Mouse (Mus musculus) cerebellum, adult 9-10 months (tissue): ENCODE results near the gene Ddhd1.
"Not testable (repeated sequence)": the region's sequence is repeated elsewhere in the genome, so short reads cannot be mapped to it uniquely, and the experiment has no call there.

Experiments used
- DNase-seq: peaks from one replicate; pipeline ENCODE4 v3.0.0; 2022

Gene Ddhd1

GRCm38 (mm10) chr14:45644202-45644601 lies 13.7 kb downstream of the Ddhd1 start:
- no peak for DNase-seq

DNA sequence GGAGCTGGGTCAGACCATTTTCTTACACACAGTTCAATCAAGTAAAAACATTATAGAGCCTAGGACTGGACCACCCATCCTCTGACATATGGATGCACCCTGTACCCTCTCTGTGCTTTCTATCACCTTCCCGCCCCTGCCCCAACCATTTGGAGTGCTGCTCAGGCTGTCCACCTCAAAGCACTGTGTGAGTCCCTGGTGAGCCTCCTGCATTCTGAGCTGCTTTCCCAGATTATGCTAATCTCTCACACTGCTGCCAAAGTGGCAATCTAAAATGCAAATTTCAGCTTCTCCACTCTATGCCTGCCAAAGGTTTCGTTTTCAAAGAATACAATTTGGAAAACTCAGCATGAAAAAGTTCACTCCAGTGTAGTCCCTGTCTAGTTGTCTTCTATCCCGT lies 14.5 kb downstream of the Ddhd1 start:
- no peak for DNase-seq

DNA sequence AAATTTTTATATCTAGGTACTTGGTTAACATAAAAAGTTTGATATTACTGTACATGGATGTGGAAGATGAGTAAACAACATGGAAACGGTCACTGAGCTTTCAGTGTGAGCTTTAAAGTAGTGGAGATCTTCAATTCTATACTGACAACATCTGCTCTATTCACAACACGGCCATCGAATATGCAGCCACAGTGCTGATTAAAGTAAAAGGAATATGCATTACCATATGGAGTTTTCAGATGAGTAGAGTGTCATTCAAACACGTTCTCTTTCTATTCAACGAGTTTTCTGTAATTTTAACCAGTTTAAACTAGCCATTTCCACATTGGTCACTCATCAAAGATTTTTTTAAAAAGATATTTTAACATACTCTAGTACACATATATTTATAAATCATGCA lies 15.1 kb downstream of the Ddhd1 start:
- no peak for DNase-seq

DNA sequence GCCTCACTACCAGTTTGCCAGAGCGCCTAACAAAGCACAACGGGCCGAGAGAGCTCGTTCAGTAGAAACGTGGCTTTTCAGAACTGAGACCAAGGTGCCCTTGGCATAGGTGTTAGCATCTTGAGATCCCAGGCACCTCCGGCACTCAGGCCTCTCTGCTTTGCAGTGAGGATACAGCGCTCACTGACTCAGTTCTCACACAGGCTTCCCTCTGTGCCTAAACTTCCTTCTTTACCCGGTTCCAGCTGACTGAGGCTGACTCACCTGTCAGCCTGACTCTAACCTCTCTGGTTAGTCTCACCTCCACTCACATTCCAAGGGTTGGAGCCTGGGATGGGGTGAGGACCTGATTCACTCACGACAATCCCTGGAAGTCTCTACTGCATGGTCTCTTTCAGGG lies 15.7 kb downstream of the Ddhd1 start:
- DNase-seq, result no peak

- DNase-seq, result no peak
Observed at GRCm38 (mm10) chr14:45638717-45639116, 19.2 kb downstream of the Ddhd1 start.

DNA sequence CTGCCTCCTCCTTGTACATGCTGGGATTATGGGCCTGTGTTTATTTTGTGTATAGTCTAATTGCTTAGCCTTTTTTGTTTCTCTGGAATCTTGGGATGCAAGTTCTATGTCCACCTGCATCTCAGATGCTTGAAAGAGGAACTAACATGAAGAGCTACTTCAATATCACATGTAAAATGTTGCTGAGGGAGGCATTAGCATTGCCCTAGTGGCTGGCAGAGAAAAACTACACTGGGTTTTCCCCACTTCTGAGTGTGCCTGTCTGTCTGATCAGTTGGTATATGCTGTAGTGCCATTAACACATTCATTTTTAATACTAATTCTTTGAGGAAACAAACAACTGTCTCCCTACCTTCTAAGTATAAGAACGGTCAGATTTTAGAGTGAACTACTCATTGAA lies 22.4 kb downstream of the Ddhd1 start:
- no peak for DNase-seq

- no peak for DNase-seq
Observed at GRCm38 (mm10) chr14:45632756-45633537, 25.0 kb downstream of the Ddhd1 start.

DNA sequence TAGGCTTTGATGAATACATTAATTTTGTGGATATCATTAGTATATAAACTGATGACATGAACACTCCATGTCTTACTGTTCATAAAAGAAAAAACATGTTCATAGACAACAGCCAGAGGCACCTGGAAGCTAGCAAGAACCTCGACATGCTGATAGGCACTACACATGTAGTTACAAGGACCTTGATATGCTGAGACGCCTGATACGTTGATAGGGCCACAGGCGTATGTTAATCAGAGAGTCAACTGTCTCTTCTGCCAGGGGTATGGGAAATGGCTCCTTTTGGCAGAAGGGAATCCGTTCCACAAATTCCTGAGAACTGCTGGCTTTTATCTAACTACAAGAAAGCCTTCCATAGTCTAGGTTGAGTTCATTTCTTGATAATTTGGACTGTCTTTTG lies 27.4 kb downstream of the Ddhd1 start:
- no peak for DNase-seq

- no peak for DNase-seq
Observed at GRCm38 (mm10) chr14:45629938-45630337, 28.0 kb downstream of the Ddhd1 start.

DNA sequence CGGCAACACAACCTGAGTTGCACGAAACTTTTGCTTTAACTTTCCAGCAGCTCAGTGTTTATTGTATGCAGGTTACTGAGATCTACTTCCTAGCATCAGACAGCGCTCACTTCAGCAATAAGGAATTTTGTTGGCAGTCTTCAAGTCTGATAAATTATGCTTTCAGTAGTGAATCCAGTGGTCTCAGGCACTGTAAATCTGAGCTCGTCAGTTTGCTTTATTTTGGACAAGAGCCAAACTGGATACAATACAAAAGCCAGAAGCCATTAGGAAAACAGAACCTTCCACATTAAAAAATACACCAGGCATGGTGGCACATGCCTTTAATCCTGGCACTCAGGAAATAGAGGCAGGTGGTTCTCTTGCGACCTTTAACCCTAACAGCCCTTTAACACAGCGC lies 39.6 kb downstream of the Ddhd1 start:
- no peak for DNase-seq

DNA sequence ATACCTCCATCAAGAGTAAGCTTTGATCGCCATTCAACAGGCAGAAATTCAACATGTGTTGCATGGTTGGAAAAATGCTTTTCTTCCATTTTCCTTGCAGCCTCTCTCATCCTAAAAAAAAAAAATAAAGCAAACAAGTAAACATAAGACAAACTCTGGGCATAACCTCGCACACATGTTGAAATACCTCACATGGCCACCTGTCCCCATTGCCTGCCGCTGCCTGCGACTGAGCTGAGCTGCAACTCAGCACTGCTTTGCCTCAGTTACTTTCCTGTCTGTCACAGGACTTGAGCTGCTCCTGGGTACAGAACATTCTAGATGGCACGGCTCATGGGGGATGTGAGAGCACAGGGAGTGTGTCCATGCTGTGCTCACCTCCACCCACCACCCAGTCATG lies 41.4 kb downstream of the Ddhd1 start:
- DNase-seq, result no peak

GRCm38 (mm10) chr14:45615776-45616175 lies 42.2 kb downstream of the Ddhd1 start:
- no peak for DNase-seq

- DNase-seq, result no peak
Observed at GRCm38 (mm10) chr14:45614822-45615221, 43.1 kb downstream of the Ddhd1 start.

GRCm38 (mm10) chr14:45614406-45614805 lies 43.5 kb downstream of the Ddhd1 start:
- no peak for DNase-seq

DNA sequence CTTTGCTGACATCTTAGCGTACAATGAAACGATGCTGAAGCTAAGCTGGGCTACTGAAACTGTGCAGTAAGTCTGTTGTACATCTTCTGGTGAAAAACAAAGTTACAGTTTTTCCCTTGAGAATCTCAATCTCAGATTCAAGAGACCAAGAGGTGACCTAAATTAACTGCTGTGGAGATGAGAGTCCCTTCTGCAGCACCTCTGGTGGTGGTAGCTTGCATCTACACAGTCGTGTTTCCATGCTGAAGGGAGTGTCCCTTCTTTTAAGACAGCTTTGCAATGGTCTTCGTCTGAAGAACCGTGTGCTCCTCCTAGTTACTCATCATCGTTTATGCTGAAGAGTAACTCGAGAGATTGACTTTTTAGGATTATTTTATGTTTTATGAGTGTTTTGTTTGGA lies 46.3 kb downstream of the Ddhd1 start:
- DNase-seq, result no peak

DNA sequence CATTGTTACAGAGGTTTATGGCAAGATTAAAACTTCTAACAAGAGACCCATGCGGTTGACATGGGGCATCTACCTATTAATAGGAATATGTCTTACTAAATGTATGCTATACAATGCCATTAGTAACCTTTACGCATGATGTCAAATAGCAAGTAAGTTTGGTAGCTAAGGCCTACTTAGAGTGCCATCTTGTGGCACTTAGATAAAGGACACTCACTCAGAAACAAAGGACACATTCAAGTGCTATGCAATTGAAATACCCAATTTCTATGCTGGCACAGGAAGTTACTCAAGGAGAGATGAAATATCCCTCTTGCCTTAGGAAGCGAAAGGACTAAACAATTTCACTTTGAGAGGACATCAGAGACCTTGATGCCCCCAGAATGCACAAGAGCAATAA lies 55.9 kb downstream of the Ddhd1 start:
- DNase-seq, result peak; percentile 43

- DNase-seq, result no peak
Observed at GRCm38 (mm10) chr14:45600587-45600986, 57.4 kb downstream of the Ddhd1 start.

DNA sequence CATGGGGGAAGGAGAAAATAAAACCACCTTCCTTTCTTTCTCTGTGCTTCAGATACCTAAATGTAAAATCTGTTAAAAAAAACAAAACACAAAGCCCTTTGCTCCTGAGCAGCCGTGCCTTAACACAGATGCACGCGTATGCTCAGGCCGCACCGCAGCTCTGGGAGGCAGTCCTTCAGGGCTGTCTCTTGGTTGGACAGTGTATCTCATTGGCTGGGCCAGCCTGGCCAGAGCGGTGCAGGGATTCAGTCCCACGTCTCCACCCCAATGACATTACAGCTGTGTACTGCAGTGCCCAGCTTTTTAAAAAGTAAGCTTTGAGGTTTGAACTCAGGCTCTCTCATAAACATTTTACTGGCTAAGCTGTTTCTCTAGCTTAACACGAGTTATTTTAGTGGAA lies 60.1 kb downstream of the Ddhd1 start:
- no peak for DNase-seq

DNA sequence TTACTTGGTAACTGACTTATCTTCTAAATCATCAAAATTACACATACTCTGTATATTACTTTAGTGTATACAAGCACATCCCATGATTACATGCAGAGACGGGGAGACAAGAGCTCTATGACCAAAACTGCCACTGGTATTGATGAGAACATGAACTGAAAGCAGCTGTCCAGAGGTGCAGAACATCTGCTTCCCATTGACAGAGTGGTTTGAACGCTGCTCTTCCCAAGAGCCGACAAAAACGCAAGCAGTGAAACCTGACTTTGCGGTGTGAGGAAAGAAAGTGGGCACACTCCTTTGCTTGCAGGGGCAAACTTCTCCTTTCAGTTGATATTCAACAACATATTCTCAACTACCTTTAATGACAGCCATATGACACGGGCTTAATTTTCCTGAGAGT lies 64.7 kb downstream of the Ddhd1 start:
- DNase-seq, result no peak

DNA sequence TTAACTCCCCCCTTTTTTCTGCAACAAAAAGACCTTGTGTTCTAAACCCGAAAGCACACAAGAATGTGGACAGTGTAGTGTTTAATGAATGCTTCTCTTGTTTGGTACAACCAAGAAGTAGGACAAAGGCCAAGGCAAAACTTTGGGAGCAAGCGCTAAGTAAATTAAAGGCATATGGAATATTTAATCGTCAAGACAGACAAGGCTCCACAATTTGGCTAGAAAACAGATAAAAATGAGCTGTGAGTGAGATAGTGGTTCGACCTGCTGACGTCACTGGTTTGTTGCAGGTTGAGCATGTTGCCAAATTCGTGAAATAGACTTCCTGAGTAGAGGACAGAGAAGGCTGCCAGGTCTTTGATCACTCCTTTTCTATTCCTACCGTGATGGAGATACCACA lies 69.5 kb downstream of the Ddhd1 start:
- no peak for DNase-seq

- DNase-seq, result no peak
Observed at GRCm38 (mm10) chr14:45587536-45587935, 70.4 kb downstream of the Ddhd1 start.

DNA sequence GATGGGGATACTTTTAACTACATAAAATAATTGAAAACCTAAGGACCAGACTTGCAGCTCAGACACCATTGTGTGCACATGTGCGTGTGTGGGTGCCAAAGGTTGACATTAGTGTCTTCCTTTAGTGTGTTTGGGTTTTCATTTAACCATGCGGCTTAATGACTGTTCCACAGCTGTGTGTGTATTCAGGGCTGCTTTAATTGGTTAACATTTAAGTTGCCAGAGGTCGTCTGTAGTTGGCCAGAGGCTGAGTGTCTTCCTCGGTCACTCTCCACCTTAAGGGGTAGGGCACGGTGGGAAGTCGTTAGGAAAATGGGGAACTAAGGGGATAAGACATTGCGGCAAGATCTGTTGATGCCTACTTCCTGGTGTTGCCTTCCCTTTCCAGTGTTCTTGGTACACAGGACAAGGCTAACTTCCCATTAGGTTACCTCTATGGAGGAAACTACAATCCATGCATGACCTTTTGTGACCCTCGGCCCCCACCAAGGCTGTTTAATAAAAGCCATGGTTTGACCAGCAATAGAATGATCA lies 74.4 kb downstream of the Ddhd1 start:
- DNase-seq, result no peak

- not testable (repeated sequence) for DNase-seq
Observed at GRCm38 (mm10) chr14:45580923-45581827, 76.8 kb downstream of the Ddhd1 start.
